Mouse (Mus musculus) cortical plate, adult 2 months (tissue): ENCODE measurements around the gene Slc39a13.

ENCODE experiments used
- CTCF ChIP-seq: fragments of 200-500 bp; IDR thresholded peaks from 2 replicates; pipeline ENCODE4 v1.5.1; 2011; ENCODE audit warnings: mild to moderate bottlenecking, control low read depth, low read length; ENCODE audit not compliant: insufficient read depth; ENCODE audit errors: extremely low read depth
- POLR2A ChIP-seq: fragments of 200-500 bp; IDR thresholded peaks from 2 replicates; pipeline ENCODE4 v1.6.1; 2011; ENCODE audit warnings: mild to moderate bottlenecking, low read length, control low read depth; ENCODE audit not compliant: insufficient read depth; ENCODE audit errors: extremely low read depth

- TF ChIP-seq POLR2A, result no peak
- no peak for TF ChIP-seq CTCF
Measured at GRCm38 (mm10) chr2:91077957-91078313, 7.7 kb upstream of the Slc39a13 start.
